Mouse (Mus musculus): ENCODE results near the gene Irf3. TPM values are rescaled to one million over a fixed set of nuclear protein-coding genes. Genes with fewer than 3 reads are reported as not detected.
A peak's percentile ranks its signal among the peaks of the same experiment; 100 is the strongest.

Gene Irf3
- total RNA-seq, 2 experiments from 2014 or later = 31.4 to 42.7 TPM

DNA sequence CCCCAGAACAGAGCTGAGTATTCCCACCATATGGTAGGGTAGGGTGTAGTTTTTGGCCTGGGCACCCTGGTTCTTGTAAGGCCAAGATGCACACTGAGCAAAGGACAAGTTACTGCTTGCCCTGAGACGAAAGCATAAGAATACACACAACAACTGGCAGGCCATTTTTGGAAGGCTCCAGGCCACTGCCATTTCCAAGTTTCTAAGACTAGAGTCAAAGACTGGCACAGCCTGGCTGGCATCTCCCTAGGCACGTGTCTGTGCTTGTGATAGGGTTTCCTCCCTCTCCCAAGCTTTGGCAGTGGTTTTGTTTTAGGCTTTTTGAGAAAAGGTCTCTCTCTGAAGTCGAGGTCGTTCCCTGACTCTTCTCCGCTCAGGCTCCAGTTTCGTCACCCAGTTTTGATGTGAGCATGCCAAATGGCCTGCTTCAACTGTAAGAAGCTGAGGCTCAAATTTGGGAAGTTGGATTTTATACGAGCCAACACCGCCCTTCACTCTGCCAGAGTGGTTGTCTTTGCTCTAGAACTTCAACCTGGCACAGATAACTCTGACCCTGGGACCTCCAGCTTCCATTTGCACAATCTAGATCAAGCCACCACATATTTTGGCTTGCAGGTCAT, 28.3 kb downstream of the Irf3 start:
- intact Hi-C loops (cut with DNase I) = no loop called here
- no peak for DNase-seq (ENCODE audit: low spot score in 2 of 2)

DNA sequence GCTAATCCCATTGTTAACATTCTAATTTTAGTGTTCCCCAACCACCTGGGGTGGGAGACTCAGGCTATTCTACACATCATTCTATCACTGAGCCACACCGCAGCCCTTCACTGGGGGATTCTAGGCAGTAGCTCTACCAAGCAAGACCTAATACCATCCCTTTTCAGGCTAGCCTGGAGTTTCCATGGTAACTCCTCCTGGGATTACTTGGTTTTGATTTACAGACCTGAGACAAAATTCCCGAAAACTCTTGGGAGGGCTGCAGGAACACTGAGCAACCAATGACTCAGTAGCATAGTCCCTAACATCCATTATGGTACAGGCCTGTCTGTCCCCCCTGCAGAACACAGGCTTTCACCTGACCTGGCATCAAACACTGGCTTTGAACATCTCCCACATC, 28.8 kb downstream of the Irf3 start:
- no peak for DNase-seq (ENCODE audit: low spot score in 2 of 2)
- intact Hi-C loops (cut with DNase I) = no loop called here

GRCm38 (mm10) chr7:45027761-45028160, 30.3 kb downstream of the Irf3 start:
- intact Hi-C loops (cut with DNase I) = no loop called here
- DNase-seq (ENCODE audit: low spot score in 2 of 2) = no peak

DNA sequence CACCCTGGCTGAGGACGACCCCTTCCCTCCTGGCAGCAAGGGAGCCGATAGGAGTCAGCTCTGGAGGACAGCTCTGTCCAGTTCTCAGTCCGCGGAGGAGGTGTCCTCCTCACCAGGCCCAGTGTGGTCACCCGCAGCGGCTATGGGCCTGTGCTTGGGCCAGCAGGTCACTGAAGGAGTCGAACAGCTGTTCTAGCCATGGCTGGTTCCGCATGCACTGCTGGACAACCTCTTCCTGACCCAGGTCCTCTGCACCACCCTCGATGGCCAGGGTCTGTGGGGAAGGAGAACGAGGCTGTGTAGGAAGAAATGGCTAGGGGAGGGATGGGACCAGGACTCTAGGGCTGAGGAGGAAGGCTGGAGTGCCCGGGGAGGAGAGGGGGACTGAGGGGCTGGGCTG, 30.9 kb downstream of the Irf3 start:
- no peak for DNase-seq (ENCODE audit: low spot score in 2 of 2)
- intact Hi-C loops (cut with DNase I) = no loop called here

DNA sequence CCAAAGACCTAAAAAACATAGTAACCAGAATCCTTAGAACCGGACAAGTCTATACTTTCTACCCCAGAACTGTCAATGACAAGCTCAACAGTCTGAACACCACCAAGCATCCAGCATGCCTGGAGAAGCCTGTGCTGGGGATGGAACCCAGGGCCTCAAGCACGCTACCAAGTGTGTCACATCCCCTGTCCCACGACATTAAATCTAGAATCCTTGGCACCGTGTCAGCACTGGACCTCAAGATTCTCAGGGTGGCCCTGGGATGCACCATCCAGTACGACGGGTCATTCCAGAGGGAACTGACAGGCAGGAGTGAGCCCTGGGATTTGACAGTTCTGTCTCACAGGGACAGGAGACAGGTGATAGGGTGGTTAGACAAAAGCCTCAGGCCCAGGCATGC, 32.5 kb downstream of the Irf3 start:
- intact Hi-C loops (cut with DNase I) = no loop called here
- no peak for DNase-seq (ENCODE audit: low spot score in 2 of 2)

DNA sequence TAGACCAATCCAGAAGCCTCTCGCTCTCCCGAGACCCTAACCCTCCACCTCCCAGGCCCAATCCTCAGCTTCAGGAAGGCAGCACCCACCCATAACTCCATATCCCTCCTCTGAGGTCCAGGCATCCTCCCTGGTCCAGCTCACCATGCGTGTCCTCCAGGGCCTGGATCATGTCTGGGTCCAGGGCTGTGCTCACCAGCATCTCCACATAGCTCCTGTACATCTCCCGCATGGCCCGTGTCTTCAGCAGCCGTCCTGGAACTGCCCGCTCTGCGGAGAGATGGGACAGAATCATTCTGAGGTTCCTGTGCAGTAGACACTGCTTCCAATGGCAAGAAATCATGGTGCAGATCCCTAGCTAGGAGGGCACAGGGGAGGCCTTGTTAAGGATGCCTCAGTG, 33.4 kb downstream of the Irf3 start:
- intact Hi-C loops (cut with DNase I) = no loop called here
- DNase-seq (ENCODE audit: low spot score in 2 of 2) = no peak

- intact Hi-C loops (cut with DNase I) = loop anchor here (2.0 kb wide), 1 partner anchor 13 kb away; no protein-coding TSS in a partner anchor
- DNase-seq (ENCODE audit: low spot score in 2 of 2) = no peak
These were observed 36.4 kb downstream of the Irf3 start for GRCm38 (mm10) chr7:45033722-45034359.

- DNase-seq (ENCODE audit: low spot score in 2 of 2) = no peak
- intact Hi-C loops (cut with DNase I) = loop anchor here (2.0 kb wide), 1 partner anchor 15 kb away; no protein-coding TSS in a partner anchor
These were observed 38.2 kb downstream of the Irf3 start for GRCm38 (mm10) chr7:45035631-45036030.

DNA sequence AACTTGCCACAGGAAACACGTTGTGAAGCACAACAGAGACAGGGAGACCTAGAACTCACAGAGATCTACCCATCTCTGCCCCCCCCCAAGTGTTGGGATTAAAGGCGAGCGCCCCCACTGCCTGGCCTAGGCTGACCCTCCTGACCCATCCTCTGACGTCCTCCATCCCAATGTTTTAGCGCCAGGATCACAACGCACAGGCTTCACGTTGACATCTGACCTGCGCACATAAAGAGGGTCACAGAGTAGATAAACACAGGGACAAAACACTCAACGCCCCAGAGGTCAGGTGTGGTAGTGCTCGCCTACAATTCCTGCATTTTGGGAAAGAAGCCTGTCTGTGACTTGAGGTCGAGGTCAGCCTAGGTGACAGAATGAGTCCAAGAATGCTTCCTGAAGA, 39.3 kb downstream of the Irf3 start:
- DNase-seq (ENCODE audit: low spot score in 2 of 2) = no peak
- intact Hi-C loops (cut with DNase I) = no loop called here

DNA sequence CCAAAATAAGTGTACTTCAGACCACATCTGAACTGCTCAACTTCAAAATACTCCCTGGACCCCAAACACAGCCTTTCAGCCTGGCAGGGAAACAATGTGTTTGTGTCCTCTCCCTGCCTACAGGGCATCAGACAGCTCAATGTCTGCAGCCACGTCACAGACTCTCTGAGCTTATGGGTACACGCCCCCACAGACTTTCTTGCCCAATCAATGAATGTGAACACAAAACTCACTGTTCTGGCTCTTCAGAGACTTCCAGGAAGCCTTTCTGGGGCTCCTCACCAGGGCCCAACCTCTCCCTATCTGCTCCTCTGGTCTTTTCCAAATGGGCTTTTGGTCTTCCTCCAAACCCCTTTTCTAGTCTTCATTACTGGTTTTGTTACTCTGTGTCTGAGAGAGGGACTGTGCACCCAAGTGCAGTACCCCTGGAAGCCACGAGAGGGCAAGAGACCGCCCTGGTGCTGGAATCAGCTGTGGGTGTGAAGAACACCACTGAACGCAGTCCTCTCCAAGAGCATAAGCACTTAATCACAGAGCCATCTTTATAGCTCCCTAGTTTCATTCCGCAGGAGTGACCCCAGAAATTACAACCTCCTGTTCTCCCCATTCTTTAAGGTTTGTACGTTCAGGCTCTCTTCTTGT, 40.4 kb downstream of the Irf3 start:
- no peak for DNase-seq (ENCODE audit: low spot score in 2 of 2)
- intact Hi-C loops (cut with DNase I) = no loop called here

- intact Hi-C loops (cut with DNase I) = no loop called here
- no peak for DNase-seq (ENCODE audit: low spot score in 2 of 2)
These were observed 41.0 kb downstream of the Irf3 start for GRCm38 (mm10) chr7:45038411-45038810.

DNA sequence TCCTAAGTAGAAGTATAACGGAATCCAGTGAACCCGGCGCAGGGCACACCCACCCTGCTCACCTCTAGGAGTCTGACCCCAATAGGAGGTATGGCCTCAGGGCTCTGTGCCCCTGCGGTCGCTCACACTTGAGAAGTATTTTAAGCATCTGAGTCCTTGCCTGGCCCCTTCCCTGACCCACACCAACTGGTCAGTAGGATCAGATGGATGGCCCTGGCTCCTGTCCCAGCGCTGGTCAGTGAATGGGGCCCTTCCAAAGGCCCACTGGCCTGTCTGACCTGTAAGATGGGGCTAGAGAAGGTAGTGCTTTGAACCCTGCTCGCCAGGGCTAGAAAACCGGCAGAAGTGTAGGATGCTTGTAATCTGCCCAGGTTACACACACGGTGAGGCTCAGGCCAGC, 43.4 kb downstream of the Irf3 start:
- DNase-seq (ENCODE audit: low spot score in 2 of 2) = no peak
- intact Hi-C loops (cut with DNase I) = no loop called here

GRCm38 (mm10) chr7:45043307-45043706, 45.9 kb downstream of the Irf3 start:
- intact Hi-C loops (cut with DNase I) = no loop called here
- no peak for DNase-seq (ENCODE audit: low spot score in 2 of 2)

DNA sequence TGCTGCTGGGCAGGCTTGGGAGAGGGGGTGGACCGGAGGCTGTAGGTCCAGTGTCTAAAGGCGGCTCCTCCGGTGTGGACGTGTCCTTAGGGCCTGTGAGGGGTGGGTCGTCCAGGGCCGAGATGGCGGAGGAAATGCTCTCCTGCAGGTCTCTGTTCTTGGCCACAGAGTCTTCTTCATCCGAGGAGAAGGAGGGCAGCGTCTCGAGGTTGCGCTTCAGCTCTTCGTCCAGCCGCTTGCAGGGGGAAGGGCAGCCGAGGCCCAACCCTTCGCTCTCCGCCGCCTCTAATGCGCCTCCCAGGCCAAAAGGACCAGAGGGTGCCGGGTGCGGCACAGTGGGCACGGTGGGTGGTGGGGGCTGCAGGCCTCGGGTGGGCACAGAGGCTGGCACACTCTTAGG, 48.3 kb downstream of the Irf3 start:
- no peak for DNase-seq (ENCODE audit: low spot score in 2 of 2)
- intact Hi-C loops (cut with DNase I) = no loop called here

DNA sequence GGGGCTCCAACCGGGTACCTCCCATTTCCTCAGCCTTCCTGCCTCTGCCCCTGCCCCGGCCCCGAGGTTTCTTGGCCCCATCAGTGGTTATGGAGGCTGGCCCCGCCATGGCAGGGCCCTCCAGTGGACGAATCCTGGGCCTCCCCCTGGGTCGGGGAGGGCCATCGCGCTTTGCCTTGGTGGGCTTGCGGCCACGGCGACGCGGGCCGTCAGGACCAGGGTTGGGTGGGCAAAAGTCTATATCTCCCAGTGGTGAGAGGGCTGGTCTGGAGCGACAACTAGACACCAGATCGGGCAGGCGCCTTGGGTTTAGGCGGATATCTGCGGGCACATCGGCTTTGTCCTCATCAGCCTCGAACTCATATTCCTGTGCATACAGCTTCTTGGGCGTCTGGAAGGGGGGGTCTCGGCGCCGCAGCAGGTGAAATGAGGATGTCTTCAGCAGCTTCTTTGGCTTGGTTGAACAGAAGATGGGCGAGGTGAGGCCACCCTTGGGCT, 49.5 kb downstream of the Irf3 start:
- DNase-seq (ENCODE audit: low spot score in 2 of 2) = no peak
- intact Hi-C loops (cut with DNase I) = no loop called here

- intact Hi-C loops (cut with DNase I) = no loop called here
- no peak for DNase-seq (ENCODE audit: low spot score in 2 of 2)
These were observed 50.0 kb downstream of the Irf3 start for GRCm38 (mm10) chr7:45047491-45047890.

DNA sequence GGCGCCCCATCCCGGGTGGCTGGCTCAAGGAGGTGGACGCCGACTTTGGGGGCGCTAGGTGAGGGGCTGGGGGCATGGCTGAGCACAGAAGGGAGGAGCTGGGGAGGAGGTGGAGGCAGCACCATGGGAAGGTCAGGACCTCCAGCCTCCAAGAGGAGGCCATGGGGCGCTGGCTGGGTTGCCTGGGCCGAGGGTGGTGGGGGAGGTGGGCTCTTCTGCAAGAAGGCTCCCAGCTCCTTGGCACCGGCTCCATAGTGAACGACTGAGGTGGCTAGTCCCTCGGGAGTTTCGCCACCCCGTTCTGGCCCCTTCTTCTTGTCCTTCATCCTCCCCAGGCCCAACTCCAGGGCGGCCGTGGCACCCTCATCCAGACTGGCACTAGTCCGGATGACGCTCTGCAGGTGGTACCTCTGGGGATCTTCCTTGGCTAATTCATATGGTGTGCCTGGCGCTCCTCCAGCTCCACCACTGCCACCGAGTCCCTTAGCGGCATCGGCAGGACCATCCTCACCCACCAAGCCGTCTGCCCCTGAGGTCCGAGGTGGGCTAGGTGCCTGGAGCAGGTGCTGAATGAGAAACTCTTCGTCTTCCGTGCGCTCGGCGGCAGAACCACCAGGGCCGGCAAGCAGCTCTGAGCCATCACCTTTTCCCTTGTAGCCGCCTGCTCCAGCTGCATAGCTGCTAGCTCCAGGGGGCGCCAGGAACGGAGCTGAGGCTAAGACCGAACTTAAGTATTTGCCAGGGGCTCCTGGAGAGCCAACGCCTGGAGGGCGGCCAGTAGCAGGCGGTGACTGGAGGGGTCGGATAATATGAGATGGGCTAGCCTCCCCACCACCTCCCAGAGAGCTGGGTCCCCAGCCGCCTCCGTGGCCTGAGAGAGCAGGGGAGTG, 50.8 kb downstream of the Irf3 start:
- intact Hi-C loops (cut with DNase I) = no loop called here
- DNase-seq (ENCODE audit: low spot score in 2 of 2) = no peak

DNA sequence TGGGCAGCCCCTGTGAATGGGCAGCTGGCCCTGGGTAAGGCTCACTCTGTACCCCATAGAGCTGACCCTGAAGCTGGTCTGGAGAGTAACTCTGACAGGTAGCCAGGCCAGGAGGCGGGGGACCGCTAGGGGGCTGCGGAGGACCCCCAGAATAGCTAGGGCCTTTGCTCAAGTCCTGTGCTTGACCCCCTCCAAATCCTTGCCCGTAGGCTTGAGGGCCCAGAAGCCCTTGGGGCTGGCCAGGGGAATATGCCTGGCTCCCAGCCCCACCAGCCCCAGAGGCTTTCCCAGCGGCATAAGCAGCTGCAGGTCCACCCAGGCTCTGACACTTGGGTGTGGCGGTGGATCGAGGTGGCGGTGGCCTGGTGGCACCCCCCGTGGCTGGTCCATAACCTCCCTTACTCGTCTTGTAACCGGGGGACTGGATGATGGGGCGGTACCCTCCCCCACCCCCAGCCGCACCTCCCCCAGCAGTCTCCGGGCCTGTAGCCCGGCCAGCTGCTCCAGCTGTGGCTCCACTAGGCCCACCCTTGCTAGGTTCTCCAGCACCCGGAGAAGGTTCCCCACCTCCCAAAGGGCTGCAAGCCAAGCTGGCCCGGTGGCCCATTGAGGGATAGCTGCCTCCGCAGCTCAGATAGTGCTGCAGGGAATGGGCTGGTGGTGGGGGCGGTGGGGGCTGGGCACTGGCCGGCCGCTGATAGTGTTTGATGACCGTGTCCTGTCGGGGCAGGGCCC, 51.6 kb downstream of the Irf3 start:
- intact Hi-C loops (cut with DNase I) = no loop called here
- no peak for DNase-seq (ENCODE audit: low spot score in 2 of 2)

- intact Hi-C loops (cut with DNase I) = no loop called here
- peak; percentile 57 to 80 for DNase-seq (ENCODE audit: low spot score in 2 of 2)
These were observed 53.6 kb downstream of the Irf3 start for GRCm38 (mm10) chr7:45050945-45051600.

All from left cerebral cortex, postnatal 25 days (tissue).